Mouse (Mus musculus): Measurements from ENCODE around the gene Sgk2.

The Sgk2 gene

DNA sequence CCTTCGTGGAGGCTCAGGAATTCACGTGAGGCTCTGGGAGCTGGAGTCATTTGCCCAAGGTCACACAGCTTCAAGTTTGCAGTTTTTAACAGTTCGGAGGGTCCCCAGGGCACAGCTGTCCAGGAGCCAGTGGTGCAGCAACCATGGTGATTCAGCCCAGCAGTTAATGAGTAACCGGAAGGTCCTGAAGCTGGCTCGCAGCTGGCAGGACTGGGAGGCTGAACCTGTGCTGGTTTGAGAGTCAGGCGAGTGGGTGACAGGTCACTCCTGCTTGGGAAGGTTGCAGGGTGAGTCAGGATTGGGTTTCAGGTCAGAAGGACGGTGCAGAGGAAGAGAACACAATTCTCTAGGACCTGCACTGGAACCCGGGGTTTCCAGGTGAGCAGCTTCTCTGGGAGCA is at the start of gene Sgk2:
Gene Sgk2, plus strand, starts transcription at position 113 of the 400 bp plus-strand sequence.
- DNase-seq, result no peak

DNA sequence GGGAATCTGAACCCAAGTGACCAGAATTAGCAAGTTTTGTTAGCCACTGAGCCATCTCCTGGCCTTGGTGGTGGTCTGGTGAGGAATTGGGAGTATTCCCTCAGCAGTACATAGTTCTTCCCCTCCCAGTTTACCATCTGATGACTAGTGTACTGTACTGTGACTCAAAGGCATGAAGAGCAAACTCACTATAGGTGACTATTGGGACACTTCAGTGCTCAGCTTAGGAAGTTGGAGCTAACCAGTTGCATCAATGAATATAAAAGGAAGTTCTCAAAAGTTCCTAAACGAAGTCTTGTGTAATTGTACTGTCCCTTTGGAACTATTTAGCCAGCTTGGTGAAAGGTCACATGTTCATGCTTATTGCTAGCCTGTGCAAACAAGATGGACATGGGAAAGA is 47.6 kb upstream of the Sgk2 start:
- DNase-seq, result no peak

- DNase-seq, result peak; percentile 54 to 65
These were observed 43.8 kb upstream of the Sgk2 start, which contains the start of gene L3mbtl1 for GRCm38 (mm10) chr2:162943148-162943846. TSS of gene L3mbtl1 (plus strand) at chr2:162943472.

- DNase-seq, result no peak
These were observed 43.2 kb upstream of the Sgk2 start for GRCm38 (mm10) chr2:162943931-162944330.

GRCm38 (mm10) chr2:162946964-162947363 is 40.2 kb upstream of the Sgk2 start:
- no peak for DNase-seq

DNA sequence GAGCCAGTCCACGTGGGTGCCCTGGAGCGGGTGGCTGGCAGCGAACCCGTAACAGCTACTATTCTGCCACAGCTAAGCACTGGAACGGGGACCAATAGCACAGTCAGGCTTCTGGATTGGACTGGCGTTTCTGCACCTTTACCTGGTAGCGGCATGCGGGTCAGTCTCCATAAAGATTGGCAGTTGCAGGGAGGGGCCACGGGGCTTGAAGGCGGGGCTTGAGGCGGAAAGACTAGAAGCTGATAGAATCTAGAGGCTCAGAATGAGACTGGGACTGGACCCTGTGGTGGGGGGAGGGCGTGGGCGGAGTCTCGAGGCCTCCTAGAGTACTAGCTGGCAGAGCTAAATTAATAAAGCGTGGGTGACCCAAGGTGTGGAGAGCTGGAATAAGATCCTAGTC is 39.4 kb upstream of the Sgk2 start:
- peak; percentile 62 to 67 for DNase-seq

DNA sequence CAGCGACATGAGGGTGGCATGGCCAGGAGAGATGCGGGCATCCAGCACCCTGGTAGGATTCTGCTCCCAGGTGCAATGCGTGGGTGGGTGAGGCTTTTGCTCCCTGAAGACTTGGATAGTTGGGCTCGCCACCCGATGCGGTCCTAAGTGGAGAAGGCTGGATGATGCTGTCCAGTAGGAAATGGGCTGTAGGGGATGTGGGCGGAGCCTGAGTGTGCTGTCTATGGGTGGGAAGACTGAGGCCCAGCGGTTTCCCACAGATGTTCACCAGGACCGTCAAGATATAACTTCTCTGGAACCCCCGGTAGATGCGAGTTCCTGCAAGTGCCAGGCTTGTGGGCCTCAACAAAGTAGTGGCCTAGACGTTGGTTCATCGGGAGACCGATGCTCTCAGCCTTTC is 38.9 kb upstream of the Sgk2 start:
- DNase-seq, result no peak

GRCm38 (mm10) chr2:162950776-162951175 is 36.4 kb upstream of the Sgk2 start:
- no peak for DNase-seq

GRCm38 (mm10) chr2:162956843-162957242 is 30.3 kb upstream of the Sgk2 start:
- DNase-seq, result no peak

DNA sequence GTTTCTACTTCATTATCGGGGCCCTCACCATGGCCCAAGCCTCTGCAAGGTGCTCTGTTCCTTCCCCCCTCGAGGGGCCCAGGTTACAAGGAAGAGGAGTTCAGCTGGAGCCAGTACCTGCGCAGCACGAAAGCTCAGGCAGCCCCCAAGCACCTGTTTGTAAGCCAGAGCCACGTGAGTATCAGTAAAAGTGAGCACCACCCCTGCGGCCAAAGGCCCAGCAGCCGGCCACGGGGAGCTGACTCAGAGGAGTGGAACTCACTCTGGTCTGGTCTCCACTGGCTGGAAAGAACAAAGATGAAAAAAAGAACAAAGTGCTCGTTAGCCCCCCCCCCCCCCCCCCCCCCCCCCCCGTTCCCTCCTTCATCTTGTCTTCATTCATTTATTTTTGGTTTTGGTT is 25.8 kb upstream of the Sgk2 start:
- DNase-seq, result no peak

GRCm38 (mm10) chr2:162966734-162967133 is 20.4 kb upstream of the Sgk2 start:
- DNase-seq, result no peak

- DNase-seq, result peak; percentile 73 to 80
These were observed 18.8 kb upstream of the Sgk2 start for GRCm38 (mm10) chr2:162968357-162968756.

DNA sequence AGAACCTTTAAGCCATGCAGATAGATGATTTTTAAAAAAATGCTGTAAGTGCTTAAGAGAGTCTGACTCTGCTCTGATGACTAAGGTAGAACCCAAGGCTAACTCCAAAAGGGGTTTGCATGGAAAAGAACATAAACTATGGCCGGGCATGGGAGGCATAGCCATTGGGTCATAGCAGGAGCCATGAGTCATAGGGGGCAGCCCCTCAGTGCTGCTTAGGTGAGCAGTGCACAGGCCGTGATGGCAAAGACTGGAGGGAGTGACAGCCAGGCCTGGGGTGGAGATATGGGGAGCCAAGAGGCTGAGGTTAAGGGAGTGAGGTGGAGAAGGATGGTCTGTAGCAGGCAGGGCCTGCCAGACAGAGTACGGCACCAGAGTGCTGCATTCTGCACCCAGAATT is 18.0 kb upstream of the Sgk2 start:
- DNase-seq, result no peak

GRCm38 (mm10) chr2:162970896-162971295 is 16.2 kb upstream of the Sgk2 start:
- no peak for DNase-seq

DNA sequence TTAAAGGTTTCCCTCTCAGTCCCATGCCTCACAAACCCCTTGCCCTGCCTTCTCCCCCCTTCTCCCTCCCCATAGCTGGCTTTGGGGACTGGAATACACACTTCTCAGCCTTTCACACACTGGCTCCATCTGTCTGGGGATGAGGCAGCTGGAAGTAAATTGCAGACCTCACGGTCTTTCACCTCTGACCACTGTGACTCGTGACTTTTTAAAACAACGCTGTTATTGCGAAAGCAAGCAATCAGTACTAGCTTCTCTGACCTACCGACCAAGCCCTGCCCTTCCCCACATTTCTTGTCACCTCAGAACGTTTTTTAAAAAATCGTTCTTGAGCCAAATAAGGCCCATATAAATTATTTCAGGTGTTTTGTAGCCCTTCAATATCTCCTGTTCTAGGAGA is 14.4 kb upstream of the Sgk2 start:
- no peak for DNase-seq

DNA sequence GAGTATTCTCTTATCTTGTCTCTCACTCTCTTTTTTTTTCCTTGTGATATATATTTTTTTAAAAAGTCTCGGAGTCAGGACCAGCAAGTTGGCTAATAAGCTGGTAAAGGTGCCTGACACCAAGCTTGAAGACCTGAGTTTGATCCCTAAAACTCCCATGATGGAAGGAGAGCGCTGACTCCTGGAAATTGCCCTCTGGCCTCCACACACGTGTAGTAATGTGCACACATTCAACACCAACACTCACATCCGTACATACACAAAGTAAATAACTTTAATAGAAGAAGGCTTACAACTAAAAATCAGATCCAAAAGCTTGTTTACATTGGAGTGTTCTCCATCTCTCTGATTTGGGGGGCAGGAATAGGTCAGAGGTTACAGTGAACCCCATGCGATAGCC is 13.9 kb upstream of the Sgk2 start:
- no peak for DNase-seq

DNA sequence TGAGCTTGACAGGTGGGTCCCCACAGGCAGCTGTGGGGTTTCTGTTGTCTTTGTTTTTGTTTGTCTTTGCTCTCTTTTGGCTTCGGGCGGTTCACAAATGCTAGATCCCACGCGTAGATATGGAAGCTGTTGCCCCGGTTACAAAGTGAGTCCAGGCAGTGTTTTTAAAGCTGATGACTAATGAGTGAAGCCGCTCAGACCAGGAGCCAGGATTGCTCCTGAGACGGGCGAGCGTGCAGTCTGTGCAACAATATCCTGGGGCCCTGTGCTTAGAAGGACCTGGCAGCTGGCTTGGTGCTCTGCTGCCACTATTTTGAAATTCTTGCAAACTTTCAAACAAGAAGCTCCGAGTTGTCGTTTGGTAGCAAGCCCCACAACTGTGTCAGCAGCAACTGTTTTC is 13.5 kb upstream of the Sgk2 start:
- no peak for DNase-seq

DNA sequence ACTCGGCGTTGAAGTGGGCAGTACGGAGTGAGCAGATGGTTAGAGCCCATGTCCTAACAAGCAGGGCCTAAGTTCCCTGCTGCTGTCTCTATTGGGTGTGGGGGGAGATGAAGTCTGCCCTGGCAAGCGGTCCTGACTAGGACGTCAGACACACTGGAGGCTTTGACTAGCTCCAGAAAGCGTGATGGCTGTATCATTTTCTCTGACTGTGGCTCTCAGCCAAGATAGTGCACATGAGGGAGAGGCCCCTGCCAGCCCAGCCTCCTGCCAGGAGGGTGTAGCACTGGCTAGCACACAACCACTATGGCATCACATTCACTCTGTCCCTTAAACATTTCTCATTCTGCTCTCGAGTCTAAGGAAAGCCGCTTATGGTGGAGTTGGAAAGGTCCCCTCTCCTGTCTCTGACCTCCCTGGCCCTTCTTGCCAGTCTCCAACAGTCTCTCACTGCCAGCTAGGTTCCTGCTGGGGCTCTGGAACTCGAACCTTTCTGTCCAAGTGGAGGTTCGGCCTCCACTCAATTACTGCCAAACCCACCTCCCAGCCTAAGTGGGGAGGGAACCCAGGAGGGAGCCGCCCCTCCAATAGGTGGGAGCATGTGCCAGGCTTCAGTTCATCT is 11.9 kb upstream of the Sgk2 start:
- peak; percentile 62 to 72 for DNase-seq

- peak; percentile 63 to 71 for DNase-seq
These were observed 11.1 kb upstream of the Sgk2 start for GRCm38 (mm10) chr2:162976001-162976400.

- DNase-seq, result no peak
These were observed 2.7 kb upstream of the Sgk2 start for GRCm38 (mm10) chr2:162984381-162984780.

GRCm38 (mm10) chr2:162985923-162986322 is 1.2 kb upstream of the Sgk2 start:
- DNase-seq, result peak; percentile 79 to 86

DNA sequence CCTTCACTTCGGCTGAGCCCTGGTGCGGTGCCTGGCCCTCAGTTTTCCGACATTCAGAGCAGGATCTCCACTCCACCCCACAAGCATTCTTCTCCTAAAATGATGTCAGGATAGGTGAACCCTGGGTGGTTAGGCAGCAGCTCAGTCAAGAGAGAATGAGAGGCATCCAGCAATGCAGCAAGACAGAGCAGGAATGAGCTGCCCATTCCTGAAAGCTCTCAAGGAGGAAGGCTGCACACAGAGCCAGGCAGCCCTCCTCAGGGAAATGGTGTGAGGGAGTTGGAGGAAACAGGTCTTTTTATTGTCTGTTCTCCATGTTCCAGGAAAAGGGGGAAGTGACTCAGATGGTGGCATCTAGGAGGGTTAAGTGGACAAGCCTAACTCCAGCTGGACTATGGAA is 366 bp upstream of the Sgk2 start:
- DNase-seq, result no peak

- no peak for DNase-seq
These were observed 1.1 kb downstream of the Sgk2 start for GRCm38 (mm10) chr2:162988235-162988634.

DNA sequence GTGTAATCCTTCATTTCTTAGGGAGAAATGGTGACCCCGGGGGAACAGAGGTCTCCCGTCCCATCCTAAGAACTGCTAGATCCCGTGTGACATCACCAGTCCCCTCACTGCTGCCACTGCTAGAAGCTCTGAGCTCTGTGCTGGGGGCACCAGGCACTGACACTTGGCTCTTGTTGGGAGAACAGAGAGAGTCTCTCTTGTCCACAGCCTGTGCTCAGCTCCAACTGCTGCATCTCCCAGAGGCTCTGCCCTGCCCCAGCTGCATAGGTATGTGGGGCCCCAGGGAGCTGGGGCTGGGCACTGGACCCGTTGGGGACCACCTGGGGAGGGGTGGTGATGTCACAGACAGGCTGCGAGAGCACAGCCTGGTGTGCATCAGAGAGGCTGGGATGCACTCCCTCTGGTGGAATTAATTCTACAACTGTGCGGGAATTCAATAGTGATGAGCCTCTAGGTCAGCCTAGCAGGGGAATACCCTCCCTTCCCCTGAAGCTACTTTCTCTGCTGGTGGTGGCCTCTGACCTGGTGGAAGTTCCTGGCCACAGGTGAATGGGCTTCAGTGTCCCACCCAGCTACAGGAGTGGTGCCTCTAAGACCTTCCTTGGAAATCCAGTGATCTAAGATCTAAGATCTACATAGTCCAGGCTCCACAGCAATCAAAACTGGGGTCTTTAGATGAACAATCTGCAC is 4.4 kb downstream of the Sgk2 start:
- no peak for DNase-seq

Data from cerebellum, postnatal 10 days (tissue).